Mouse (Mus musculus) megakaryocyte, embryonic 14.5 days (primary cell): ENCODE measurements around the gene Cyp2d11. TPM values are rescaled to one million over a fixed set of nuclear protein-coding genes. Genes with fewer than 3 reads are reported as not detected.
A peak's percentile ranks its signal among the peaks of the same experiment; 100 is the strongest.
"Not testable (repeated sequence)": the region's sequence is repeated elsewhere in the genome, so short reads cannot be mapped to it uniquely, and the experiment has no call there.

Source experiments
- H3K27me3 ChIP-seq: replicated peaks from 2 replicates; pipeline ENCODE3; 2012; ENCODE audit warnings: inconsistent platforms
- H3K36me3 ChIP-seq: replicated peaks from 2 replicates; pipeline ENCODE3; 2012; ENCODE audit warnings: low read length, inconsistent platforms, mixed read lengths
- H3K4me1 ChIP-seq: 2 replicates; pipeline ENCODE4 v1.6.1; 2012; ENCODE audit warnings: inconsistent platforms
- H3K4me3 ChIP-seq: replicated peaks from 2 replicates; pipeline ENCODE3; 2012; ENCODE audit warnings: moderate library complexity, mild to moderate bottlenecking, inconsistent platforms
- H3K9me3 ChIP-seq: 2 replicates; pipeline ENCODE4 v1.6.1; 2012; ENCODE audit warnings: inconsistent platforms
- FLI1 ChIP-seq: IDR thresholded peaks from 2 replicates; pipeline ENCODE4 v1.6.1; 2012; ENCODE audit warnings: low read length, inconsistent platforms, mixed read lengths
- GATA1 ChIP-seq: IDR thresholded peaks from 3 replicates; pipeline ENCODE4 v1.6.1; 2012; ENCODE audit warnings: mixed read lengths, low read length, inconsistent platforms, borderline replicate concordance
- polyA plus RNA-seq: library from polyadenylated mRNA; stranded (reverse); fragments of >175 nt; gene quantifications from 2 replicates; pipeline ENCODE4 v1.2.3, GENCODE M21; 2012; ENCODE audit warnings: low replicate concordance; ENCODE audit not compliant: insufficient read depth

Gene Cyp2d11
- polyA plus RNA-seq, 1 experiment = not detected

DNA sequence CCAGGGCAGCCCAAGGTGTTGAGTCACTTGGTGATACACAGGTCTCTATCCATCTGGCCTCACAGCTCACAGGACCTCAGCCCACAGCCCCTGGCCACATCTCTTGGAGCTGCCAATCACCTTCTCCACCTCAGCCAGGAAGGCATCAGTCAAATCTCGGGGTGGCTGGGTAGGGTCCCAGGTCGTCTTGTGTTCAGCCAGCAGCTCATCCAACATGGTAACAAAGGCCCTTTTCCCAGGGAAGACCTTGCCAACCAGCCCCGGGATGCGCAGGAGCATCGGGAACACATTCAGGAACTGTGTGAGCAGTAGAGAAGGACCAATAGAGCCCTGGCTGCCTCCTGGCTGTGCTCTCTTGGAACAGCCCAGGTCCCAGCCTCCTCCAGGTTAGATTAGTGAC lies 20.8 kb downstream of the Cyp2d11 start:
- no peak overlapping the region for H3K4me3 ChIP-seq
- no peaks in the 10 kb centered on the region for H3K9me3 ChIP-seq
- H3K27me3 ChIP-seq = peaks cover 50% of the 10 kb centered on the region
- no peak for TF ChIP-seq FLI1
- TF ChIP-seq GATA1 = no peak
- H3K36me3 ChIP-seq = no peaks in the 10 kb centered on the region
- no peaks in the 10 kb centered on the region for H3K4me1 ChIP-seq

DNA sequence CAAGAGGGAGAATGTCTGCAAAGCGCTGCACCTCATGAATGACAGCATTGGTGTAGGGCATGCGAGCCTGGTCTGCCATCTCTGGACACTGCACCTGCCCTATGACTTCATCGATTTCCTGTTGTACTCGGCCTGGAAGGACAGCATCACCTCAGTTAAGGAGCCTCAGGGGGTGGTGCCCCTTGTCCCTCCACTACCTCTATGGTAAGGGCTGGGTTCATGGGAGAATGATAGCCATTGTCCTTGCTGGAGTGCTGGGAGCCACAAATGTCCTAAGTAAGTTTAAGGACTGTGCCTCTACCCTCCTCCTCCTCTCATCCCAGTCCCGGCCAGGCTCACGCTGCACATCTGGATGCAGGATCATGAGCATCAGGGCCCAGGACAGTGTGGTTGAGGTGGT lies 21.4 kb downstream of the Cyp2d11 start:
- H3K4me3 ChIP-seq = no peak overlapping the region
- H3K4me1 ChIP-seq = no peaks in the 10 kb centered on the region
- H3K36me3 ChIP-seq = no peaks in the 10 kb centered on the region
- no peaks in the 10 kb centered on the region for H3K9me3 ChIP-seq
- H3K27me3 ChIP-seq = peaks cover 45% of the 10 kb centered on the region
- TF ChIP-seq FLI1 = no peak
- no peak for TF ChIP-seq GATA1

DNA sequence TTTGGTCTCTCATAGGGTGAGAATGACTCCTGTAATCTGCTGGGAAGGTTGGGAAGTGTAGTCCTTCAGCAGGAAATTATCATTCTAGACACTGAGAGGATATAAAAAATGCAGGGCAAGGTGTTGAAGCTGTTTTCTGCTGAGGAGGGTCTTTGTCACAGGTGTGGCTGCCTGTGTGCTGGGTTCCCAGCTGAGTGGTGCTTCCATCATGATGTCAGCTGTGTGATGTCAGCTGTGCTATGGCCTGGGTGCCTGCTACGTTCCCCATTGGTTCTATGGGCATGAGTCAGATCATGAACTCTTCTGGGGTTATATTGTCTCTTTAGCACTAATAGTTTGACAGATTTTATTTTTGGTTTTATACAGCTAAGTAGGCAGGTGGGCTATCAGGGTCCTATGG lies 25.0 kb downstream of the Cyp2d11 start:
- Histone ChIP-seq H3K27me3 (peaks cover 26% of the 10 kb centered on the region), H3K9me3 (no peaks in the 10 kb centered on the region), H3K4me1 (no peaks in the 10 kb centered on the region), H3K4me3 (no peak overlapping the region), H3K36me3 (no peaks in the 10 kb centered on the region)
- TF ChIP-seq GATA1 = no peak

DNA sequence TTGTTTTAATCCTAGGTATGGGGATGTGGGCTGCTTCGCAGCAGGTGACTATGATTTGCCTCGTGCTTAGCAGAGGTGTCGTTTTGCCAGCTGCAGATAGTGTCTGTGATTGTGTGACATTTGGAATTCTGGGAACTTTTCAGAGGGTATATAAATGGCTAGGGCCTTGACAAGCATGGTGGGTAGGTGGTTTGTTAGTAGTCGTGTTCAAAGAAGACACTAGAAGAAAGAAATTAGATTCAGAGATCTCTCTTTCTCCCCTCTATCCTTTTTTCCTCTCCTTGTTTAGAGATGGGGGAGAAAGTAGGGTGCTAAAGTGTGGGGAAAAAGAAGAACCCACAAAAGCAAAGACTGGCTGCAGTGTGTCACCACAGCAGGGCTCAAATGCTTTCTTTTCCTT lies 25.7 kb downstream of the Cyp2d11 start:
- no peak for TF ChIP-seq GATA1
- no peak for TF ChIP-seq FLI1
- no peaks in the 10 kb centered on the region for H3K9me3 ChIP-seq
- no peak overlapping the region for H3K4me3 ChIP-seq
- H3K36me3 ChIP-seq = no peaks in the 10 kb centered on the region
- peaks cover 19% of the 10 kb centered on the region for H3K27me3 ChIP-seq
- no peaks in the 10 kb centered on the region for H3K4me1 ChIP-seq

DNA sequence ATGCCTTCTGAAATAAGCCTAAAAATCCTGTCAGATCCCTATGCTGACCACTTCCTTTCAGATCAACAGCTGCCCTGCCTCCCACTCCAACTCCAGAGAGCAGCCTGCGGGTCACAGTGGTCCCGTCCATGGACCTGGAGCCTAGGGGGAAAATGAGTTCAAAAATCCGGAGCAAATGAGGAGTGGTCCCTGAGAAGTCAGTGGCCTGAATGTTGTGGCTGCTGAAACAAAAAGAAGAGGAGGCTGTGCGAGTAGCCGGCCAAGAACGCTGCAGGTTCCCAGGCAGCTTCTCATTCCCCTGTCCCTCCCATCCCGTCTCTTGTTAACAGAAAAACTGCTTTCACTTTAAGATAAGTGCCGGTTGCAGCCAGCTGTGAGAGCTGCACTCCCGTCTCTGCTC lies 29.3 kb downstream of the Cyp2d11 start:
- H3K27me3 ChIP-seq, H3K4me1 ChIP-seq, H3K9me3 ChIP-seq, H3K36me3 ChIP-seq, H3K4me3 ChIP-seq: not testable (repeated sequence)

DNA sequence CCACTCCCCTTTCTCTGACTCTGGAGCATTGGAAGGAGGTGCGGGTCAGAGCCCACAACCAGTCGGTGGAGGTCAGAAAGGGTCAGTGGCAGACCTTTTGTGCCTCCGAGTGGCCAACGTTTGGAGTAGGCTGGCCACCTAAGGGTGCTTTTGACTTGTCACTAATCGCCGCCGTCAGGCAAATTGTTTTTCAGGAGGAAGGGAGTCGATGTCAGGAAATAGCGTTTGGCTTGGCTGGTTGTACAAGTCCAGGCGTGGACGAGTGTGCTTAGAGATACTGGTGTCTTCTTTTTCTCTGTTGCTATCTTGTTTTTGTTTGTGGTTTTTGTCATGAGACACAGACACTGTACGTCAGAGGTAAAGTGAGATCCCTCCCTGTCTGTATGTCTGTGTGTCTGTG lies 30.0 kb downstream of the Cyp2d11 start:
- not testable (repeated sequence) for H3K4me3 ChIP-seq, H3K36me3 ChIP-seq, H3K4me1 ChIP-seq, H3K27me3 ChIP-seq, H3K9me3 ChIP-seq

DNA sequence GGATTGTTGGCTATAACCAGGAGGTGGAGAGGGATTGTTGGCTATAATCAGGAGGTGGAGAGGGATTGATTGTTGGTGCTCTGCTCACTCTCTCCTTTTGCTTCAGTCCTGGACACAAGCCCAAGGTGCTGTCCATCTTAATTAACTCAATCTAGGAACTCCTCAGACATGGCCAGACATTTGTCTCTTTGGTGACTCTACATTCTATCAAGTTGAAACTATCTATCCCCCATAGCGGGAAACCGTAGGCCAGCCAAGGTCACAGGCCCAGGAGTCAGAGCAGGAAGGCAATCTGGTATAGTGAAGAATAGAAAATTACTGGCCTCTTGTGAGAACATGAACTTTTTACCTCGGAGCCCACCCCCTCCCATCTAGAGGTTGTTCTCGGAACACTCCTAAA lies 31.6 kb downstream of the Cyp2d11 start:
- TF ChIP-seq GATA1 = no peak
- TF ChIP-seq FLI1 = no peak
- Histone ChIP-seq H3K27me3 (peaks cover 3% of the 10 kb centered on the region), H3K4me3 (no peak overlapping the region), H3K9me3 (no peaks in the 10 kb centered on the region), H3K4me1 (peaks cover 21% of the 10 kb centered on the region), H3K36me3 (no peaks in the 10 kb centered on the region)

DNA sequence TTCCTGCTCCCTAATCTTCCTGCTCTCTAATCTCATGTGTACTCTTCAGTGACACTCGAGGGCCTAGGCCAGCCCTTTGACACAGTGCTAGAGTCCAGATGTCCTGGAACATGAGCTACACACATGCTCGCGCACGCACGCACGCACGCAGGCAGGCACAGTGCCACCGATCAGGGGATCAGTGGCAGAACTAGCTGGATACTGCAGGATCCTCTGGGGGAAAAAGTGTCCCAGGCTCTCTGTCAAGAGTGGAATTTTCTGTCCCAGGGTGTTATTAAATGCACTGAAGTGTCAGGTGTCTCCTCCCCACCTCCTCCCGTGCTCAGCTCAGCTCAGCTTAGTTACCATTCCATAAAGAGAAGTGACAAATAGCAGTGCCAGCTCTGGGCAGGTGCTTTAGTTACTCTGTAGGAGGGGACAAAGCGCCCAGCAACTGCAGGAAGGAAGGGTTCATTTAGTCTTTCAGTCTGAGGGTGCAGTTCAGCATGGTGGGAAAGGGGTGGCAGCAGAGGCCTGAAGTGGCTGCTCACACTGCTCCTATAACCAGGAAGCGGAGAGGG lies 32.3 kb downstream of the Cyp2d11 start:
- H3K4me1 ChIP-seq = peaks cover 24% of the 10 kb centered on the region
- TF ChIP-seq GATA1 (no peak), FLI1 (no peak)
- H3K36me3 ChIP-seq = no peaks in the 10 kb centered on the region

DNA sequence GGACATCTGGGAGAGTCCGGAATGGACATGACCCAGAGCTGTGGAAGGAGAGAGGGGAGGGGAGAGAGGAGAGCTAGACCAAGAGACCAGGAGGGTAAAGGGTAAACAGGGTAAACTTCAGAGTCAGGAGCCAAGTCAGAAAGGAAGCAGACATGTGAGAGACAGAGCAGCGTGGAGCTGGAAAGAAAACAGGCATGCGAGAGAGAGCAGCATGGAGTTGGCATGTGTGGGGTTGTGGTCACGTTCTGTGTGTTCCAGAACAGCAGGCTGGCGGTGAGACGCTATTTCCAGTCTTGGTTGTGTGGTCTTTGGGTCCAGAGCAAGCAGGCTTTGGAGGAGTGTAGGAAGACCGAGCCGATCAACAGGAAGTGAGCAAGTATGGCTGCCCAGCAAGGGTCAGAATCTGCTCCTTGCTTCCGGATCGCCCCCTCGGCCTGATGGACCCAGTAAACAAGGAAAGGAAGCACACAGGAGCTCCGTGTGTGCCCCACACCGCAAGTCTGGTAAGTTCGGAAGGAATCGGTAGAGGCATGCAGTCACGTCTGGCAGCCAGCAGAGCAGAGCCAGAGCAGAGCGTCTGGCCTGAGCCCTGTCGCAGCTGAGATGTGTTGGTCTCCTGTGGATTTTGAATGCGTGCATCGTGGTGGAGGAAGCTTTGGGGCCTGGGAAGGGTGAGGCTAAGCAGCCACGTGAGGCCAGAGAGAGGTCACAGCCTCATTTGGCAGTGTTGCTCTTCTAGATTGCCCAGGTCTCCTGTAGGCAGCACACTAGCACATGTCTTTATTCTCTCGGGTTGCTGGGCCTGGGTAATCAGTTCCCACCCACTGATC lies 35.2 kb downstream of the Cyp2d11 start:
- H3K27me3 ChIP-seq = peaks cover 3% of the 10 kb centered on the region
- H3K36me3 ChIP-seq = no peaks in the 10 kb centered on the region
- peaks cover 38% of the 10 kb centered on the region for H3K4me1 ChIP-seq
- H3K9me3 ChIP-seq = no peaks in the 10 kb centered on the region
- TF ChIP-seq FLI1 (no peak), GATA1 (no peak)
- H3K4me3 ChIP-seq = peak overlapping the region; percentile 54

More for the DNA sequence above, 32.3 kb downstream of the Cyp2d11 start:
- Histone ChIP-seq H3K27me3 (peaks cover 3% of the 10 kb centered on the region), H3K4me3 (no peak overlapping the region), H3K9me3 (no peaks in the 10 kb centered on the region)

DNA sequence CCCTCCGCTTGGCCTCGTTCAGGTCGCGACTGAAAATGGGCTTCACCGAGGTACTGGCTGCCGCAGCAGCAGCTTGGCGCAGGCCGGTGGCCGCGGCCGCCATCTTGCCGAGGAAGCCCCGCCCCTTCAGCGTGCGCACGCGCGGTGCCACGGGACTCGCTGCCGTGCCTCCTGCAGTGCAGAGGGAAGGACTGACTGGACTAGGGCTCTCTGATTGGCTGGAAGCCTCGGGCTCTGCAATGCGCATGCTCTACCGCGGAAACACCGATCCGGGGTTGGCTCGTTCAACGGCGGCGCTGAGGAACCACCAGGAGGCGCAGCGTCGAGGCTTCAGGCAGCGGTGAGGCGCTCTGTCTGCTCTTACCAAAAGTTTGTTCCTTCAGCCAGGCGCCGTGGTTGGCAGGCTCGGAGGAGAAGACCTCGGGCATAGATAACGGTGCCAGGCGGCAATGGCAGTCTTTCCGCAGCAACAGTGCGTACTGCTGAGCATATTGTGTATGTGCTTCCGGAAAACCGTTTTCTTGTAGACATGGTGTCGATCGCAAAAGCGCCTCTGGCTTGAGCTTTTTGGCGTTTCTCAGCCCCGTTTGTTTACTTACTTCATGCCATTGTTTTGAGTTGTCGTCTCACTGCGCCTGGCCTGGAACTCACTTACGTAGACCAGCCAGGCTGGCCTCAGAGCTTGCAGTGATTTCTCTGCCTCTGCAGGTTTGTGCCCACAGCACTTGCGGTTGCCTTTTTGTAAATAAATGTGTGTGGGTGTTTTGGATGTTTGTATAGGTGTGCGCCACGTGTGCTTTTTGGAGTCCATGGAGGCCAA lies 39.5 kb downstream of the Cyp2d11 start, which contains the start of gene Ndufa6:
Ndufa6 (minus strand) TSS at position 197 of the 820 bp plus-strand sequence.
- TF ChIP-seq FLI1 (no peak), GATA1 (no peak)
- peaks cover 3% of the 10 kb centered on the region for H3K27me3 ChIP-seq
- peaks cover 69% of the 10 kb centered on the region for H3K4me1 ChIP-seq
- H3K9me3 ChIP-seq = no peaks in the 10 kb centered on the region
- H3K4me3 ChIP-seq = peak within 1 kb of the TSS; percentile 99
- peaks cover 25% of the 10 kb centered on the region for H3K36me3 ChIP-seq
